Mouse (Mus musculus) CD4-positive, CD25-positive, alpha-beta regulatory T cell, adult 4 months (primary cell): ENCODE results near the gene Spock1. TPM values are rescaled to one million over a fixed set of nuclear protein-coding genes. Genes with fewer than 3 reads are reported as not detected.
"Not testable (repeated sequence)": the region's sequence is repeated elsewhere in the genome, so short reads cannot be mapped to it uniquely, and the experiment has no call there.

Experiments used
- ATAC-seq: one replicate; pipeline ENCODE4 v1.8.0; 2017
- polyA plus RNA-seq, 2 experiments: library from polyadenylated mRNA; unstranded; fragments of 100-300 nt; shearing (Covaris generic); gene quantifications; one replicate each; pipeline ENCODE4 v1.2.1; 2017

Gene Spock1
- polyA plus RNA-seq, 2 experiments from 2014 or later = not detected

- no peak for ATAC-seq
Measured at GRCm38 (mm10) chr13:57474068-57474467, 434.1 kb downstream of the Spock1 start.

- ATAC-seq = not testable (repeated sequence)
Measured at GRCm38 (mm10) chr13:57470922-57471321, 437.2 kb downstream of the Spock1 start.

GRCm38 (mm10) chr13:57459978-57460377, 448.2 kb downstream of the Spock1 start:
- no peak for ATAC-seq

- ATAC-seq = no peak
Measured at GRCm38 (mm10) chr13:57450189-57450821, 457.8 kb downstream of the Spock1 start.

GRCm38 (mm10) chr13:57448906-57449305, 459.2 kb downstream of the Spock1 start:
- ATAC-seq = no peak

GRCm38 (mm10) chr13:57444977-57445376, 463.2 kb downstream of the Spock1 start:
- ATAC-seq = no peak

- ATAC-seq = no peak
Measured at GRCm38 (mm10) chr13:57440111-57440510, 468.0 kb downstream of the Spock1 start.

DNA sequence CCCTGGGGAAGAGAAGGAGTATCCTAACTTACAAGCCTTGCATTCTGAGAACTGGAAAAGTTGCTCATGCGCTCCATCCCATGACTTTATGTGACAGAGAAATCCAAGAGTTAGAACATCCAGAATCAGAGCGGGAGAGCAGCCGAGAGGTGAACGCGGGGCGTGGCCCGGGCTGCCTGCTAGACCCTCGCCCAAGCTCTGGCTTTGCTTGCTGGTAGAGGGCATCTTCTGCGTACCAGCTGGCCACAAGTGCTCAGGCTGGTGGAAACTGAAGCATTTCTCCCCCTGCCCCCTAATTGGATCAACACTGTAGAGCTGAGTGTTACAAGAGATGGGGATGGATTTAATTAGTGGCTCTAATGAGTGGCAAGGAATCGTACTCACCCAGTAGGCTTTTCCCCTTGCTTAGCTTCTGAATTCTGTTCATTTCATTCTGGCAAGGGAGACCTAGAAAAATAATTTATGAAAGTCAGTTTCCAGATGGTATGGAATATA, 472.4 kb downstream of the Spock1 start:
- ATAC-seq = no peak

- ATAC-seq = no peak
Measured at GRCm38 (mm10) chr13:57433848-57434247, 474.3 kb downstream of the Spock1 start.

DNA sequence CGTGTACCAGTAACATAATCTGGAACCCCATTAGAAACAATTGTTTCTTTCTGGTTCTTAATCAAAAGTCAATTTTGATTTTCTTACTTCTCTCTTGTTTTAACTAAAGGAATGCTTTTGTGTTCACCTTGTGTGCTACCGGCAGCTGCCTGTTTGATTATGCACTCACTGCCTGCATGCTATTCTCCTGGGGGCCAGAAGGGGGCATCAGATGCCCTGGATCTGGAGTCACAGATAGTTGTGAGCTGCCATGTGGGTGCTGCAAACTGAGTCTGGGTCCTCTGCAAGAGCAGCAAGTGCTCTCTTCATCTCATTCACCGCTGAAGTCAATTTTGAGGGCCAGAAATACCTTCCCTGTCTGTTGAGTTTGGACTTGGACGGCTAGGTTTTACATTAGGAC, 476.3 kb downstream of the Spock1 start:
- ATAC-seq = no peak

DNA sequence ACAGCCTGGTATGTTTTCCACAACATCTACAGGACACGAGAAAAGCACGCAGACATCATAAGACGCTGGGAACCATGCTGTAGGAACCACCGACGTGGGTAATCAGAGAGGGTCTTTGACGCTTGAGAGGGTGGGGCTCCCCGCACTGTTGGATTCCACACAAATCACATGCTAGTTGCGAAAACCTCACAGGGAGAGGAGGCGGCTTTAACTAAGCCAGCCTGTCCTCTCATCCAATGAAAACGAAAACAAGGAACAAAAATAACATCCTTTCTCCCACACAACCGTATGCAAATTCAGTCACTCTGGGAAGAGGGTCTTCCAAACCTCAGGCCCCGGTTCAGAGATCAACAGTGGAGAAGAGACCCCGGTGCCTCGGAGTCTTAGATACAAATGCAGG, 479.3 kb downstream of the Spock1 start:
- ATAC-seq = no peak

DNA sequence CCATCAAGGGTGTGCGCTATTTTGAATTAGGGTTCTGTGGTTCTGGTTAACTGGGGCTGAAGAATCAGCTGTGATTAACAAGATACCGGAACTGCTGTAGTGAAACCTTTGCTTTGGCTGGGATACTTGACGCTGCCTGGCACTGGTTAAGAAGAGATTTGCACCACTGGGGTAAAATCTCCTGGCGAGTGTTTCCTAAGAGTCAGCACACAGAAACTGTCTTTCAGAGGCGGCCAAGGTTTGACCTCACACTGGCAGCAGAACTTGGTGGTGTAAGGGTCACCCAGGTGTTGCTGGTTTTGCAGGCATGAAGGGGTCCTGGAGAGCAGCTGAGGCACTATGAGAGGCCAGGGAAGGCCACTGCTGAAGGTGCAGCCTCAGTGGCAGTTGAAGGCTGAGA, 489.4 kb downstream of the Spock1 start:
- no peak for ATAC-seq

DNA sequence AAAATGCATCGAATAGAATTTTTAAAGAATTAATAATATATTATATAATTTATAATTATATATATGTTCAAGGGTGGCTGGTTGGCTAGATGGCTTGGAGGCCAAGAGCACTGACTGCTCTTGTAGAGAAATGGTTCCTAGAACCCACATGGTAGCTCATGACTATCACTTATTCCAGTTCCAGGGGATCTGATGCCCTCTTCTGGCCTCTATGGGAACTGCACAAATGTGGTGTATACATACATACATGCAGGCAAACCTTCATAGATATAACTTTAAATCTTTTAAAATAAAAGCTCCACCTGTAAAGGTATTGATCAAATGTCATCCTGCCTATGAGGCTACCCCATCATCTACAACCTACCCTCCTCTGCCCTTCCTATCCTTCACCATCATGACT, 493.4 kb downstream of the Spock1 start:
- no peak for ATAC-seq

- no peak for ATAC-seq
Measured at GRCm38 (mm10) chr13:57407666-57408065, 500.5 kb downstream of the Spock1 start.

- no peak for ATAC-seq
Measured at GRCm38 (mm10) chr13:57402386-57402785, 505.7 kb downstream of the Spock1 start.

- ATAC-seq = no peak
Measured at GRCm38 (mm10) chr13:57372141-57372700, 535.9 kb downstream of the Spock1 start.

Other genes with a start within 250 kb of the Spock1 start
- gene Klhl3, start 205.3 kb upstream of the Spock1 start, polyA plus RNA-seq = 10 to 100 TPM; 14.8 to 18.4 TPM
- 10 to 100 TPM; 17.1 to 27.4 TPM for gene Hnrnpa0, start 220.2 kb upstream of the Spock1 start, polyA plus RNA-seq
- gene Idnk, start 249.3 kb upstream of the Spock1 start, polyA plus RNA-seq = 100 to 1,000 TPM; 260 to 314 TPM